Mouse (Mus musculus) CH12F3 (cell line): ENCODE data around the gene Mobp.
"Not testable (repeated sequence)": the region's sequence is repeated elsewhere in the genome, so short reads cannot be mapped to it uniquely, and the experiment has no call there.

Source experiments
- in situ Hi-C: fragments of 300-500 bp; cut with MboI; formaldehyde crosslinking; loops from 2 replicates; pipeline ENCODE4 v1.14.3; 2020; ENCODE audit warnings: low sequenced_read_pairs

The Mobp gene

DNA sequence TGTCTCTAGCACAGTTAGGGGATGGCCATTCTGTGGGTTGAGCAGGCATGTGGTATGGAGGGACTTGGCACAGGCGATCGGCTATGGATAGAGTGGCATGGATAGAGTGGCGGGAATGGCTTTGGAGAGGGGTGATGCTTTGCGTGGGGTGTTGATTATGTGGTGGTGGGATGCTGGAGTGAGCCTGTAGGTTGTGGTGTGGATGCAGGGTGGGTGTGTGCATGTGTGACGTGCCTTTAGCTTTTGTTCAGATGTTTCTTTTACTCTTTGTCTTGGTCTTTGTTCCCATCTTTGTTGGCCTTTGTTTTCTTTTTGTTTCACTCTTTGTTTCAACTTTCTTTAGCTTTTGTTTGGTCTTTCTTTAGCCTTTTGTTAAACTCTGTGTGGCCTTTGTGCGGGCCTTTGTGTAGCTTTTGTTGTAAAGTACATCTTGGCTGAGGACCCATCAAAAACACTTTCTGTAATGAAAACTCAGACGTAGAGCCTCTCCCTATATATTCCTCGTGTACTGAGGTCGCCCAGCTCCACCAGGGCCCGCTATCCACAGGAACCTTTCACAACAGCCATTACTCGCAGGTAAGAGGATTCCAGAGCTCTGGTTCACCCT lies at the start of gene Mobp:
TSS of gene Mobp (plus strand) at position 486 of the 607 bp plus-strand sequence.
- in situ Hi-C loops = no loop called here

DNA sequence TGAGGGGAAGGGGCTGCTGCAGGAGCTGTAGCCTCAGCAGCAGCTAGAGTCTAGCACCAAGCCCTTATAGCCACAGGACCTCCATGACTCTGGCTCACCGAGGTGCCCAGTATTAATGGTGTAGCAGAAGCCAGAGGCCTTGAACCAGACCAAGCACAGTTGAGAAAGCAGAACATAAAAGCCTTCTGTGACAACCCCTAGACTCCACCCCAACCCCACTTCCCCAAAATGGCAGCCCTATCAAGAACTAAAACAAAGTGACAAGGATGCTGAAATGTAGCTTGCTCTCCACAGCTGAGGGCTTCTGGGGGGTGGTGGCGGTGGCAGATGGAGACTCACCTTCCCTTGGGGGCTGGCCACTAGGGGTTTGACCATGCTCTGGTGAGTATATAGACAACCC lies 48.3 kb upstream of the Mobp start:
- in situ Hi-C loops = no loop called here

DNA sequence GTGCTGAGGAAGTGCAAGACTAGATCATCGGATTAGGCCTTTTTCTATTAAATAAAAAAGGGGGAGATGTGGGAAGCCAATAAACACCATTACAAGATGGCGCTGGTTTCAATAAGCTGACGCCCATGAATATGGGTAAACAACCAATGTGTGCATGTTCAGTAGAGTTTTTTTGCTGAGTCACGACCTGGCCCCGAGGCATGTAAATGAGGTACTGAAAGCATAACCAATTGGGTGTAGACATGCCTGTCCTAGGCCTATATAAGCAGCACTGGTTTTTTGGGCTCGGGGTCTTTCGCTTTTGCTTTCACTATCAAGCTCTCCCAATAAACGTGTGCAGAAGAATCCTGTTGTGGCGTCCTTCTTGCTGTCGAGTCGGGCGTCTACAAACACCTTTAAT lies 40.6 kb upstream of the Mobp start:
- in situ Hi-C loops = not testable (repeated sequence)

DNA sequence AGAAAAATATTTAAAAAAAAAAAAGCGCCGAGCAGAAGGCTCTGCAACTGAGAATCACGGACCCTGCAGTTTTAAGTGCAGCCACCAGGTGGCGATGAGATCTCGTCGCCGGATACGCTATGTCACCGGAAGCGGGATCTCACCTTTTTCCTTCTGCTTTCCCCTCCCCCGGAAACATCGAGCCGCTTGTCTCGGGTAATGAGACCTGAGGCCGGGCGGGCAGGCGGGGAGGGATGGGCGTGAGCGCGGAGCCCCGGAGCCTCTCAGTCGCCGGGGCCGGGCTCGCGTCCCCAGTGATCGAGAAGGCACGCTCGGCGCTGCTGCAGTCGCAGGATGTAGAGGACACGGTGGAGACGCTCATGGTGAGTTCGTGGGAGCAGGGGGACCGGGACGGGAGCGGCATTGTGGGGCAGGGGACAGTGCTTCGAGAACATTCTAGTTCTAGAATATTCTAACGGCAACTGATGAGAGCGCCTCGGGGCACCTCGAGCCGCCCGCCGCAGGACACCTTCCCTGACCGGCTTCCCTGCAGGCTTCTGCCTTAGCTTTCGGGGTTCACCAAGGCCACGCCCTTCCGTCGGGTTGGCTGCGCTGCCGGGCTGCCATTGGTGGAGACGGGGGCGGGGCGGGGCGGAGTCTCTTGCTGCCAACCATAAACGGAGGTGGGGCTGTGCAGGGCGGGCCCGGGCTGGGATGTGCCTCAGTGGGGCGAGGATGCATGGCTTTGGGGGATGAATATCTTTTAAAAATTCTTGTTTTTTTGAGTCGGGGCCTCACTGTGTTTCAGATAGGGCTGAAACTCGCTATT lies 39.1 kb upstream of the Mobp start, which contains the start of gene Slc25a38:
TSS of gene Slc25a38 (plus strand) at position 164 of the 808 bp plus-strand sequence.
- in situ Hi-C loops = no loop called here

GRCm38 (mm10) chr9:120111156-120111945 lies 38.2 kb upstream of the Mobp start:
- in situ Hi-C loops = no loop called here

DNA sequence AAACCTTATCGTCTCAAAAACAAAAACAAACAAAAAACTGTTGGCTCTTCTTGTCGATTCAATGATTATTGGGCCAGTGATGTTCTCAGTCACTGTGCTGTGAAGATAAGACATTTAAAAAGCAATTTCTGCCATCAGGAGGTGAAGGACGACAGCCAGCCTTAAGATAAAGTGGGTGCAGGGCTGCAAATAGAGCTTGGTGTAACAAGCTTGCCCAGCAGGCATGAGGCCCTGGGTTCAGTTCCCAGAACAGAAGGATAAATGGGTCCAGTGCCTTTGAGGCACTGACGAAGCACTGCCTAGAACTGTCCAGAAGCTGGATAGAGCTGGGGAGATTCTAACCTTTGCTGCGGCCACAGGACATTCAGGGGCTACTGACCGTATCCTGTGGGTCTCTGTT lies 37.0 kb upstream of the Mobp start:
- in situ Hi-C loops = no loop called here

DNA sequence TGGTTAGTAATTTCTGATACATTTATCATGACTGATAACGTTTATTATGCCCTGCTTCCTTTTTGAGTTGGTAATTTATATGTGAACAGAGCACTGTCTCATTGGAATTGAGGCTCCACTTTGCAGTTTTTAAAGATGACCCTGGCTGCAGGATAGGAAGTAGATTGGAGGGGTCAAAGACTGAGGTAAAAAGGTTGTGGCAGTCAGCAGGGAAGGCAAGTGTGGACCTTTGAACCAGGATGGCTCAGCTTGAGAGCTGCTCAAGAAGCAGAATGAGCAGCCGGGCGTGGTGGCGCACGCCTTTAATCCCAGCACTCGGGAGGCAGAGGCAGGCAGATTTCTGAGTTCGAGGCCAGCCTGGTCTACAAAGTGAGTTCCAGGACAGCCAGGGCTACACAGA lies 36.1 kb upstream of the Mobp start:
- in situ Hi-C loops = no loop called here

DNA sequence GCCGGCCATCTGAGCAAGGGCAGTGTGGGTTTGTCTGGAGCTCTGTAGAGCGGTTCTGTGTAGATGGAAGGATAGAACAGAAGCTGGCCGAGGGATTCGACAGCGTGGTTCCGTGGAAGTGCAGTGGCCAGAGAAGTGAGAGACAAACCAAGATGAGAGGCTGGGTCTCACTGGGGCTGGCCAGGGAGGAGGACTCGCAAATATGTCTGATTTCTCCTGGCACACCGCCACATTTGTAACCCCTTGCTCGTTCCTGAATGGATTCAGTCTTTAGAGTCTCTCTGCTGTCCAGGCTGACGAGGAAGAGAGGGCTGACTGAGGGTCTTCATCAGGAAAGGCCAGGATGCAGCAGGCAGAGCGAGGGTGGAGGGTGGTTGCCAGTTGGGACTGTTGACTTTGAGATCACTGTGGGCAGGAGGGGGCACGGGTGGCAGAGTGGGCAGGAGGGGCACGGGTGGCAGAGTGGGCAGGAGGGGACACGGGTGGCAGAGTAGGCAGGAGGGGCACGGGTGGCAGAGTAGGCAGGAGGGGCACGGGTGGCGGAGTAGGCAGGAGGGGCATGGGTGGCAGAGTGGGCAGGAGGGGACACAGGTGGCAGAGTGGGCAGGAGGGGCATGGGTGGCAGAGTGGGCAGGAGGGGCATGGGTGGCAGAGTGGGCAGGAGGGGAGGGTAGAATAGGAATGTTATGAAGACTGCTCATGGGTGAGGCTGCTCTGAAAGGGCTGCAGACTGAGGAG lies 35.3 kb upstream of the Mobp start:
- in situ Hi-C loops = no loop called here

DNA sequence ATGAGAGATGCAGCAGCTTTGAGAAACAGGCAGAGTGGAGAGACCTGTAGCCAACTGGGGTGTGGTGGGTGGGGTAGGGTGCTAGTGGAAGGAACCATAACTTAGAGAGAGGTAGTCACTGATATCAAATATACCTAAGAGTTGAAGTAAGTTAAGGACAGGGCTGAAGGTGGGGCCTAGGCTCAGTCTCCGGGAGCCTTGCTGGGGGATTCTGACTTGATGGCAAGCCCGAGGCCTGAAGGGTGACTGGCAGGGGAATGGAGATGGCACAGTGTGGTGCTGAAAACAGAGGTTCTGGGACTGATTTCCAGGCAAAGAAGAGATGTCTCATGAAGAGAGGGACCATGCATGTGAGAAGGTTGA lies 34.7 kb upstream of the Mobp start:
- in situ Hi-C loops = no loop called here

GRCm38 (mm10) chr9:120115580-120115979 lies 33.9 kb upstream of the Mobp start:
- in situ Hi-C loops = no loop called here

DNA sequence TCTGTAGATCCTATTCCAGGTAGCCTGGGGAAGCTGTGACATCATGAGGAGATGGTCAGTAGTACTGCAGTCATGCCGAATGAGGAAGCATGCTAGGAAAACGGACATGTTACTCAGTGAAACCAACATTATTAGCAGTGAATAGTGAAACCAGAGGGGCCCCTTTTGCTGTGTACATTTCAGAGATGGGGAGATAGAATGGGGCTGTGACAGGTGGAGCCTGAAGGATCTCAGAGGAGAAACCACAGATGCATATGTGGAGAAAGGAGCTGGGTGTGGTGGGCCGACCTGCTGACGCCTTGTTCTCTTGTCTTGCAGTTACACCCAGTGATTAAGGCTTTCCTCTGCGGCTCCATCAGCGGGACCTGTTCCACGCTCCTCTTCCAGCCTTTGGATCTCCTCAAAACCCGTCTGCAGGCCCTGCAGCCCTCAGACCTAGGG lies 33.3 kb upstream of the Mobp start:
- in situ Hi-C loops = no loop called here

- in situ Hi-C loops = no loop called here
Observed at GRCm38 (mm10) chr9:120118212-120118611, 31.3 kb upstream of the Mobp start.

GRCm38 (mm10) chr9:120120503-120120902 lies 29.0 kb upstream of the Mobp start:
- in situ Hi-C loops = no loop called here

DNA sequence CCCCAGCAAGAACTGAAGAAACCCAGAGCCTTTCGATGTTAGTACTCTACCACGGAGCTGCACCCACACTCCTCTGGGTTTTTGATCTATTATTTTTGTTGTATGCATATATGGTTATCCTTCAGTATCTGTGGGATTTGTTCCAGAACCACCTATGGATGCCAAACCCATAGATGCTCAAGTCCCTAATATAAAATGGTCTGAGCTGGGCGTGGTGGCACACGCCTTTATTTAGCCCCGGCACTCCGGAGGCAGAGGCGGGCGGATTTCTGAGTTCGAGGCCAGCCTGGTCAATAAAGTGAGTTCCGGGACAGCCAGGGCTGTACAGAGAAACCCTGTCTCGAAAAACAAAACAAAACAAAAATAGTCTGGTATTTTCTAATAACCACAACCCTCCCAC lies 22.6 kb upstream of the Mobp start:
- in situ Hi-C loops = no loop called here

DNA sequence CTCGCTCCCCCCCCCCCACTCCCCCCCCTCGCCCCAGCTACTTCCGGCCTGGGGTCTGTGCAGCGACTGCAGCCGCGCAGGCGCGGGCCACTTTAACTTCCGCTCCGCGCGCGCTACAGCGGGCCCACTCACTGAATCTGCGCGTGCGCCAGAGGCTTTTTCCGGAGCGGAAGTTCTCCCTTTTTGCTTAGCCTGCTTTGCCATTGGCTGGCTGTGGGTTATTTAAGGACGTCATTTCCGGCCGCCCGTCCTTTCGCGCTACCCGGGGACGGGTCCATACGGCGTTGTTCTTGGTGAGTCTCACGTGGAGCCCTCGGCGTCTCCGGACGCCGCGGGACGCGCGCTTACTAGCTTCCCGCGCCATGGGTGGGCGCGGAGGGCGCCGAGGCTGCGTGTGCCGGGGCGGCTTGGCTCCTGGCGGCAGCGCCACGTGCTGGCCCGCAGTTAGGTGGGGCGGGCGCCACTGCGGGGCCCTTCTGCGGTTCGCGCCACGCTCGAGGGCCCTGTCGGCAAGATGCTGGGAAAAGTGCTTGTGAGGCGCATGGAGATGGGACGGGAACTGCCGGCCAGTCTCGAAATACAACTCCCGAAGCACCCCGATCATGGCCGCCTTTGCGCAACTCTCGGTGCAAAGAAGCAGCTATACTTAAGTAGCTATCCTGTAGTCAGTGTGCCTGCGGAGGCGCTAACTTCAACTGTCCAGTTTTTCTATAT lies 21.8 kb upstream of the Mobp start, which contains the start of gene Rpsa:
TSS of gene Rpsa (plus strand) at position 152 of the 714 bp plus-strand sequence.
- in situ Hi-C loops = no loop called here

DNA sequence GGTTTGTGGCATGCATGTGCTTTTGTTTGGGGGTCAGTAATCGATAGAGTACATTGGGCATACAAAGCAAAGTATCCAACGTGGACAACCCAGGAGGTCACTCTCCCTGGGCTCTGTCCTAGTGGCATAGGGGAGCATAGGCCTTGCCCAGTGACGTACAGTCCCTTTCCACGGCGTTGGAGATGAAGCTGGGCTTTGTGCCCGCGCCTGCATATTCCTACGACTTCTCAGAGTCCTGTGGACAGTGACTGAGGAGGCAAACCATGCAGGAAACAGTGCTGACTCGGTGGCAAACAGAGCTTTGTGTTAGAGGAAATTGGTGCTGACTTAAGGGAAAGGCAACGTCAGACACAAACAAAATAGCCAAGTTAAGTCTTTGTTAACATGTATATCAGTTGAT lies 20.2 kb upstream of the Mobp start:
- in situ Hi-C loops = no loop called here

DNA sequence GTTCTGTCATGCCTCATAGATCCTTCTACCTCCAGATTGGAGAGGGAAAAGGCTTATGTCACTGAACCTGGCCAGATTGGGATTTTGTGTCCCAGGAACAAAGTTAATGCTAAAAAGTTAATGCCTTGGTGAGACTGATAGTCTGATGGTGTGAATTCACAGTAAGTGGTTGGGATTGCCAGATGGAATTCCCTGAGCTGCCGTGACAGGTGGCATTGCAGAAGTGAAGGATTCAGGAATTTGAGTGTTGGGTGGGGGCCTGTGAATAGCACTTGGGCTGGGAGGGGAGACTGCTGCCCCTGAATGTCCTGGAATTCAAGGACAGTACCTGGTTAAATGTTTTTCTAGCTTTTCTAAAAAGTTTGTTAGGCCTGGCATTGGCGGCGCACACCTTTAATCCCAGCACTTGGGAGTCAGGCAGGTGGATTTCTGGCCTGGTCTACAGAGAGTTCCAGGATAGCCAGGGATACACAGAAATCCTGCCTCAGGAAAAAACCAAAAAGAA lies 17.7 kb upstream of the Mobp start:
- in situ Hi-C loops = no loop called here

DNA sequence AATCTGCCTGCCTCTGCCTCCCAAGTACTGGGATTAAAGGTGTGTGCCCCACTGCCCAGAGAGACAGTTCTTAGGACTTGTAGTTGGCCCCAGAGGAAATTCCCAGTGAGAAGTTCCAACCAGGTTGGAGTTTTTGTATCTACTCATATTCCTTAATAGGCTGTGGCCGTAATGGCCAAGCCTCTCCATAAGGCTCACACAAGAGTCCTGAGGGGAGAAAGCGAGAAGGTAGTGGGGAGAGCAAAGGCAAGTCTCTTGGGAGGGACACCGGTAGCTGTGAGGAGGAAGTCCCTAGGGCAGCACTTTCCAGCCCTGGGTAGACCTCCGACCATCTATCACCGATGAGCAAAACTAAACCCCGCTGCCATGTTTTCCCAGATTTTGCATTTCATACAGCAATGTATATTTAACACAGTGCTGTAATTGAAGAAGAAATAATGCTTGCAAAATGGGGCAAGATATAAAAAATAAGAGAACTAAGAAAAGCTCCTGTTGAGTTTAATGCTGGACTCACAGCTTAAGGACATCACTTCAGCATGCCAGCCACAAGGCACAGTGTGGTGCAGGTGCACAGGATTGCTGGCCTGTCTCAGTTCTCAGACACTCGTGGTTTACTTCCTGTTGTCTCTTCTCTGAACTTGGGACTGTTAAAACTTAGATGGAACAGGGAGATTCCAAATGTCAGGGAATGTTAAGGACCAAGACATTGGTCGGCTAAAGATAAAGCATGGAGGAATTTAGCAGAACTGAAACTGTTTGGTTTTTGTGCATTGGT lies 16.3 kb upstream of the Mobp start:
- in situ Hi-C loops = no loop called here

DNA sequence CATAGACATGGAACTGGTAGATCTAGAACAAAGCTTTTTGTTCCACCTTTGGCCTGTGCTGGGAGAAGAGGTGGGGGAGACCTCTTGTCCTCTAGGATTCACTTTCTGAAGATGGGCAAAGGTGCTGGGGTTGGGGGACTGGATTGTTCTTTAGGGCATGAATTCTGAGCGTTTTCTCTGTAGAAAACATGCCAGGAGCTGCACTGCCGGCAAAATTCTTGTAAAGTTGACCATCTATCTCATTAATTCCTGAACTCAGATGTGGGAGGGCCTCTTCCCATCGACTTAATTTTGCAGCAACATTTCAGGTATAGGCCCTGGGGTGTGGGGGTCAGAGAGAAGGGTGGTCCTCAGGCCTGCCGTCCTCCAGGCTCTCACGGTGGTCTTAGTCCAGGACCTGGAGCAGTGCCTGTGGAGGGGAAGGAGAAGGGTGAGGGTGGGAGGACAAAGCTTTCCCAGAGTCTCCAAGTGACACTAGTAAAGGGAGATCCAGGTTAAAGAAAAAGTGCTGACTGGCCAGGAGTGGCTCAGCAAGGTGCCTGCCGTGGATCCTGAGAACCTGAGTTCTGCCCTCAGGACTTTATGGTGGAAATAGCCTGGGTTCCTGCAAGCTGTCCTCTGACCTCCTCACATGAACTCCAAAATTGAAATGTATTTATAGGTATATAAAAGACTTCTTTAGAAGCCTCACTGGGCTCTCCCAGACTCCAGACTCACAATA lies 15.6 kb upstream of the Mobp start:
- in situ Hi-C loops = no loop called here
